Mouse (Mus musculus) urinary bladder, postnatal 10 days (tissue): Measurements from ENCODE around the gene Zfp646.
"Not testable (repeated sequence)": the region's sequence is repeated elsewhere in the genome, so short reads cannot be mapped to it uniquely, and the experiment has no call there.

Source experiments
- DNase-seq: peaks from one replicate; pipeline ENCODE4 v3.0.0; 2022; ENCODE audit warnings: low spot score

Zfp646 gene

DNA sequence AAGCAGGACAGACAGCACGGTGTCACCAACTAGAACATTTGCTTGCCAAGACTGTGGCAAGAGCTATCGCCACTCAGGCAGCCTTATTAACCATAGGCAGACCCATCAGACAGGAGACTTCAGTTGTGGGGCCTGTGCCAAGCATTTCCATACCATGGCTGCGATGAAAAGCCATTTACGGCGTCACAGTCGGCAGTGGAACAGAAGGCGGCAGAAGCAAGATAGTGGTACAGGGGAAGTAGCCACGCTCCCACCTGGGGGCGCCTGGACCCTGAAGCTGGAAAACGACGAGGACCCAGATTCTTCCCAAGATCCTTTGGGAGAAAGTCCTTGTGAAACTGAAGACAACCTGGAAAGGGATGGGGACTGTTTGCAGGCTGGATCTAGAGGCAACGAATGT is 4.4 kb downstream of the Zfp646 start:
- no peak for DNase-seq

DNA sequence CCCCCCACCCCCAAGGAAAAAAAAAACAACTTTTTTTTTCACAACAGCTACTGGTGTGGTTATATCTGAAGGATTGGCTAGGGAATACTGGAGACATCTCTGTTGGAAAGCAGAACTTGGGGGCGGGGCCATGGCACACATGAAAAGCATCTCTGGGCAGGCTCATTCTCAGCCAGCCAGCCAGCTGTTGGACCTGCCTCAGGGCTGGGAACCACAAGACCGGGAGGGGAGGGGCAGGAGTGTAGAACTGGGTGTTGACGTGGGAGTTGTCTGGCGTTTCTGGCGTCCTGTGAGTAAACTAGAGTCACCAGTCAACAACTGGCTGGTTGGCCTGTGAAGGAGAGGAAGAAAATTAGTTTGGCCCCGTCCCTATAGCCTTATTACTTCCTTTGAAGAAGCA is 9.9 kb downstream of the Zfp646 start:
- DNase-seq = no peak

DNA sequence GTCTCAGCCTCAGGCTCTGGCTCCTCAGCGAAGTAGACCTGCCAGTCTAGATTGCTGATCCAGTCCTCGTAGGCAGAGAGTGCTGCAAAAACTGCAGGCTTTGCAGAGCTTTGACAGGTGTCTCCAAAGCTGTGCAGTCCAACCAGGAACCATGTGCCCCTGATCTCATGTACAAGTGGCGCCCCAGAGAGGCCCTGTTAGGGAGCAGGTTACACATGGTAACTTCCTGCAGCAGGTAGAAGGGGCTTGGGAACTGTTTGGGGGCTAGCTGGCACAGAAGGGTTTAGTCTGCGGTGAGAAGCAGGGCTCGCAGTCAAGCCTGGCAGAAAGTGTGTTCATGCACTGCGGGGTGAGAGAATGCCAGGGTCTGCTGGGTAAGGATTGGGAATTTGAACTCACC is 10.5 kb downstream of the Zfp646 start:
- no peak for DNase-seq

DNA sequence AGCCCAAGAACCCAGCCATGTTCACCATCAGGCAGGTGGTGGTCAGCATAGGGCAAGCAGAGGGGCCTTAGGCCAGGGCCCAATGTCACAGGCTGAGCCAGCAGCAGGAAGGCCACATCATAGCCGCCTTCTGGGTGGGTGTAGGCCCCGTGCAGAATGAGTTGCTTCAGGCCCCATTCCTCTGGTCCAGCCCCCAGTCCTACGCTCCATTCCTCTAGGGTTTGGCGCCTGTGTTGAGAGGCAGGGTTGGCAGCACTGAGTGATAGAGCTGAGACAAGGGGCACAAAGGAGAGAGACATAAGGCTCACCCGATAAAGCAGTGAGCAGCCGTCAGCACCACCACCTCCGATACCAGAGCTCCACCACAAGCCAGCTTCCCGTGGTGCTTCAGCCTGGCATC is 11.2 kb downstream of the Zfp646 start:
- DNase-seq = no peak

DNA sequence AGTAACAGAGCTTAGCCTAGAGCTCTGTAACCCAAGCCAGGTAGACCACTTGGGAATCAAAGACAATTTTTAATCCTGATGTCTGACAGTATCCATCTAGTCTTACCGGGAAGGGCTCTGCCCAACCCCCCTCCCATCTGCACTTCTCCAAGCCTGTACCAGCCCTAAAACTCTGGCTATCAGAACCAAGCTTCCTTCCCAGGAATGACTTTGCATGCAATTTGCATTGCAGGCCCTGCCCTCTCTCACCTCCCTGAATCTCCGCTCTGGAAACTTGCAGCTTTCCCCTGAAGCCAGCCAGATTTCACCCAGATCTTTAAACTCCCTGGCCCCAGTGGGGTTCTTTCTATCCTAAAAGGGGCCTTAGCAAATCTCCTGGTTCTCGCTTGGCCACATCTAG is 11.8 kb downstream of the Zfp646 start:
- DNase-seq = no peak

DNA sequence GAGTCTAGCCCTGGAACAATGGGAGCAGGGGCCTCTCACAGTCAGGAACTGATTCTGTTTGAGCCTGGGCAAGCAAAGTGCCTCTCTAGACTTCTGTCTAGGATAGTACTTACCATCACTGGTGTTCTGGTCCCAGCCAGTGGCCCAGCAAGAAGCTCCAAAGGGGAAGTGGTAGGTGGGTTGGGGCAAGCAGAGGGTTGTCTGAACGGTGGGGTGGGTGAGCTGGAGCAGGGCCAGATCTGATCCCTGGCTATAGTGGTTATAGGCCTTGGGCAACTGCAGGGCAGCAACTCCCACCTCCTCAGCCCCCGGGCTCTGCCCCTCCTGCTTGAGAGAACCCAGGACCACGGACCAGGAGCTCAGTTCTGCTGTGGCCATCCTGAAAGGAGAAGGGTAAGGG is 12.8 kb downstream of the Zfp646 start:
- no peak for DNase-seq

DNA sequence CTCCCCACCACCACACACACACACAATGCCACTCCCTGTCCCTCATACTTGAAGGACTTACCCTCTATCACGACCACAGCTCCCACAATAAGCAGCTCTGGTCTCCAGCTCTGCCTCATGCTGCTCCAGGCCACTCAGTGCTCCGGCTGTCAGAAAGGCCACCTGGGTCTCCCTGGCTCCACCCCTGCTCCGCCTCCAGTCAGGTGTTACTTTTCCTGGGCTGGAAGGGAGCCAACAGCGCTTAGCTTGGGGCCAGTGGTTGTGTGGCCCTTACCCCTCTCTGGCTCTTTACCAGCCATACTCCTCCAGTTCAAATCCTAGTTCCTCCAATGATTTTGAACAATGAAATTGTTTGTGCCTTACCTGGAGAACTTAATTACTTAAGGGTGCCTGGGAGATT is 14.8 kb downstream of the Zfp646 start, which contains the start of gene Prss53:
TSS of gene Prss53 (minus strand) at position 173 of the 400 bp plus-strand sequence.
- DNase-seq = no peak

DNA sequence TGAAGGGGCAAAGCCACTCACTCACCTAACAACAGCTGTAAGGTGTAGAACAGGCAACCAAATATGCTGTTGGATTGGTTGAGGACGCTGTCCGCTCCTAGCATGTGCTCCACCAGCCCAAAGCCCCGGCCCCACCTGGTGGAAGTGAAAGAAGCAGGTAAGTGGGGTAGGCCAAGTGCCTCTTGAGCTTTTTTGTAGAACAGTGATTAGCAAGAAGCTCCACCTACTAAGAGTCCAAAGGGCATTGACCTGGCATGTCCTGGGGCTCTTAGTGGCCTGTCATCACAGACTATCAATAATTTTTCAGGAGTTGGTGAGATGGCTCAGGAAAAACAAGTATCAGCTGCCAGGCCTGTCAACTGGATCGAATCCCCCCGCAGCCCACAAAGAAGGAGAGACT is 18.5 kb downstream of the Zfp646 start:
- no peak for DNase-seq

DNA sequence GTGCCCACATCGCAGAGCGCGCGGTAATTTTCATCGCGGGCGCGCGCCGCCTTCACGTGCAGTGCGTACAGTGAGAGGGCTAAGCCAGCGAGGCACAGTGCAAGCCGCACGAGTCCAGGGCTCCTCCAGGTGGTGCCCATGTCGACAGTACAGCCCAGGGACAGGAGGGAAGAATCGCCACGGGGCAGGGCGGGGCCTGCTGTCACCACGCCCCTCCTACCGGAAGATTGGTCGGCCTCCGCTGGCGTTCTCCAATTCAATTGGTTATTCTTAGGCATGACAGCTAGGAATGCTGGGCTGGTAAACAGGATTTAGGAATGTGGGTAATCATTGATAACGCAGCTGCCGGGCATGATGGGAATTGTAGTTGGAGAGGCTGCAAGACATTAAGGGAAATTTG is 19.4 kb downstream of the Zfp646 start, which contains the start of the genes Gm21974 and Vkorc1:
TSS of gene Gm21974 (minus strand) at position 13 of the 400 bp plus-strand sequence.
TSS of gene Vkorc1 (minus strand) at position 176 of the 400 bp plus-strand sequence.
- DNase-seq = peak; percentile 84

DNA sequence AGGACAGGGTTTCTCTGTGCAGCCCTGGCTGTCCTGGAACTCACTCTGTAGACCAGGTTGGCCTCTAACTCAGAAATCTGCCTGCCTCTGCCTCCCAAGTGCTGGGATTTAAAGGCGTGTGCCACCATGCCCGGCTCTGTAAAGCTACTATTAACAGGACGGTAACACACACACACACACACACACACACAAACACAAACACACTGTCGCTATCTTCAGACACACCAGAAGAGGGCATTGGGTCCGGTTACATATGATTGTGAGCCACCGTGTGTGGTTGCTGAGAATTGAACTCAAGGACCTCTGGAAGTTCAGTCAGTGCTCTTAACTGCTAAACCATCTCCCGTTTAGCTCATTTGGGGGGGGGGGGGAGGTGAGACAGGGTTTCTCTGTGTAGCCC is 19.9 kb downstream of the Zfp646 start:
- not testable (repeated sequence) for DNase-seq

DNA sequence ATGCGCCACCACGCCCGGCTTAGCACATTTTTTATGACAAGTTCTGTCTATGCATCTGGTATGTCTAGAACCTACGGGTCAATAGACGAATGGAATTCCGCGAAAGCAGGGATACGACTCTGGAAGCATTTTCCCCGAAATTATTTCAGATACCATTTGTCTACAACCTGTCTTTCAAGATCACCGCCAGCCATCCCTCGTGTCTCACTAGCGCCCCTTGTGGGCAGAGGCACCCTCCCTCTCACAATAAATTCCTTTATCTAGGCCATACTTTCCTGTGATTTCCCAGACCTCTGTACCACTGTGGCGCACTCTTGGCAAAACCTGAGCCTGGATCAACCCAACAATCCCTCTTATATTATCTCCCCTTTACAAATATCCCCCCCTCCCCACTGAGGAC is 20.4 kb downstream of the Zfp646 start:
- DNase-seq = no peak

DNA sequence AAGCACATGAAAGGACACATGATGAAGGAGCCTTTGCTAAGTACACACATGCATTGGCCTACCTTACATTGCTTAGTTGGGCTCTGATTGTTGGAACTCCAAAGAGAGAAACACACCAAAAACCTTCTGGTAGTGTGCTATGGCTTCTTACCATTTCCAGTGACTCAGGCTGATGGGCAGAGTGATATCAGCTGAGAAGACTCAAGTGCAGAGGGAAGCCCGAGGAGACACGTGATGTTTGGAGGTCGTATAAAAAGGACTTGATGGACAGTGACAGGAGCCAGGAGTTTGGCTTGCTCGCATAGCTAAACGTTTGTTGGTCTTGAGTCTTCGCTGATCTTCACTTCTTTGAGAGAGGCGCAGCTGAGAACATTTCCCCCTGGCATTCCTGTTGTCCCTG is 21.5 kb downstream of the Zfp646 start:
- no peak for DNase-seq

DNA sequence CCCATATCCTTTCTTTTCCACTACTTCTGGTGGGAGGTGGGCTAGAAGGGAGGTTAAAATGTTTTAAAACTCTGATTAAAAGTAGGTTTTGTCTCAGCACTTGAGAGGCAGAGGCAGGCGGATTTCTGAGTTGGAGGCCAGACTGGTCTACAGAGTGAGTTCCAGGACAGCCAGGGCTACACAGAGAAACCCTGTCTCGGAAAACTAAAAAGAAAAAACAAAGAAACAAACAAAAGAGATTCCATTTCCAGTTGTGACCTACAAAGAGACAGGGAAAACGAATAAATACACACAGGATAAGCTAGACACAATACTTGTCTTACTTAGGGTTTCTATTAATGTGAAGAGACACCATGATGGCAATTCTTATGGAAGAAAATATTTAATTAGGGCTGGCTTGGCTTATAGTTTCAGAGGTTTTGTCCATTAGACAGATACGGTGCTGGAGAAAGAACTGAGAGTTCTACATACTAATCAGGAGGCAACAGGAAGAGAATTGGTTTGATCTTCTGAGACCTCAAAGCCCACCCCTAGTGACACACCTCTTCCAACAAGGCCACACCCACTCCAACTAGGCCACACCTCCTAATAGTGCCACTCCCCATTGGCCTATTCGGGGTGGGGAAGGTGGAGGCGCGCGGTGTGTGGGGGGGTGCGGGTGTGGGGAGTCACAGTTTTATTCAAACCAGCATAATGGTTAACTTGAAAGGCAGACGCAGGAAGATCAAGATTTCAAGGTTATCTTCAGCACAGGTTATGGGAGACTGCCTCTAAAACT is 22.3 kb downstream of the Zfp646 start:
- no peak for DNase-seq

DNA sequence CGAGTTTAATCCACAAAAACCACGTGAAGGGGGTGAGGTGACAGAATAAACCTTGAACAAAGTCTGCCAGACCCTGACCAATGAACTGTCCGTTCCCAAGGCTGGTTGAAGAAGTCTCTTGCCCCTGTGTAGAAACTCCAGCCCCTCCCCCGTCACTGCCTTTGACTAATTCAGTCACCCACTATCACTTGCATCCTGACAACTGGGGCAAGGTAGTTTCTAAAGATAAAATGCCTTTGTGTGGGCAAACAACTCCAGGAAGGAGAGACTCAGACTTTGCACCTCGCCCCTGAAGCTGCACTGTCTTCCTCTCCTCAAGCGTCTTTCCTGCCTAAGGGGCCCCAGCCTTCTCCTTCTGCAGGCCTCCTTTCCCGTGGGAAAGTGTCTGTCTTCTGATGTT is 24.0 kb downstream of the Zfp646 start:
- DNase-seq = no peak

DNA sequence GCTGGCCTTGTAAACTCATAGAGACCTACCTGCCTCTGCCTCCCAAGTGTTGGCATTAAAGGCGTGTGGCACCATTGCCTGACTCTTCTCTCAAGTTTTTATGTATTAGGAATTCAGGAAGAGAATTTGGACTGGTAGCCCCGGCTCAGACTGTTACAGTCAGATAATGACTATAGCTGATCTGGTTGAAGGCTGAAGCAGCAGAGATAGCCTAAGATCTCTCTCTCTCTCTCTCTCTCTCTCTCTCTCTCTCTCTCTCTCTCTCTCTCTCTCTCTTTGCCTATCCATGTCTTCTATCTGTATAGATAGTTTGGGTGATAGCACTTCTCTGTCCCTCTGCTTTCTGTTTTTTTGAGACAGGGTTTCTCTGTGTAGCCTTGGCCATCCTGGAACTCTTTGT is 25.8 kb downstream of the Zfp646 start:
- no peak for DNase-seq

DNA sequence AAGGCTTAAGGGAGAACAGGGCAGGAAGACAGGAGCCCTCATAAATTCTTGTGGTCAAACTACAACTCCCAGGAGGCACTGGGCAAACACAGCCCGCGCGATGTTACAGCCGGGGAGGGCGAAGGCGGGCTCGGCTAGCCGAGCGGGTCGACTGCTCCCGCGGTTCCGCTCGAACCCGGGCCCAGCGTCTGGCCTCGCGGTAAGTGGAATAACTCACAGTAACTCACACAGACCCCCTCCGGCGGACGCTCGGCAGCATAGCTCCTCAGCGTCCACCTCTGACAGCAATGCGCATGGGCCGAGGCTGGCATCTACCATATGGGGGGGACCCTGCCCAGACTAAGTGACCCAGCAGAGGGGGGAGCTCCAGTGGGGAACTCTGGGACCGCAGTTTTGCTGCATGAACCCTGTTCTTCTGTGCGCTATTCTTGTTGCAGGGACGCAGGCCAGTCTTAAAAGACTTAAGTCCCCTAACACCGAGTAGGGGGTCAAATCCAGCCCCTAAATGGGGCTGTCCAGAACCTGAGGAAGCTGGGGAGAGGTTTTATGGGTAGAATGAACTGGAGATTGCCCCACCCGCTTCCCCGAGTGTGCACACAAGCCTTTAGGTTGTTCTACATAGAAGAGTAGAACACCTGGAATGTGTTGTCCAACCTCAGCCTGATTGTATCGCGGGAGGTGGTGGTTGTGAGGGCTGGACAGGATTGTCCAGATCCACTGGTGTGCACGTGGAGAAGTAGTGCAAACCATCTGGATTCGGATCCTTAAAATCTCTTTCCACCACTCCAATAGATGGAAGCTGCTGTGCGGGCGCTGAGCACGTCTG is 28.2 kb downstream of the Zfp646 start, which contains the start of gene Bckdk:
TSS of gene Bckdk (plus strand) at position 112 of the 826 bp plus-strand sequence.
- peak; percentile 33 for DNase-seq

DNA sequence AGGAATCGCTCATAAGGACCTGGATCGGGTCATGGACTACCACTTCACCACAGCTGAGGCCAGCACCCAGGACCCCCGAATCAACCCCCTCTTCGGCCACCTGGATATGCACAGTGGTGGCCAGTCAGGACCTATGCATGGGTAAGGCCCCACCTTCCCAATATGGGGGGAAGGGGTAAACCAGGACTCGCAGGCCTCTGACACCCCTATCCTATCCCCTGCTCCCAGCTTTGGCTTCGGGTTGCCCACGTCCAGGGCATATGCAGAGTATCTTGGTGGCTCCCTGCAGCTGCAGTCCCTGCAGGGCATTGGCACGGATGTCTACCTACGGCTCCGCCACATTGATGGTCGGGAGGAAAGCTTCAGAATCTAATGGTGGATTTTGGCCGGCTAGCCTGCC is 31.9 kb downstream of the Zfp646 start:
- DNase-seq = no peak

DNA sequence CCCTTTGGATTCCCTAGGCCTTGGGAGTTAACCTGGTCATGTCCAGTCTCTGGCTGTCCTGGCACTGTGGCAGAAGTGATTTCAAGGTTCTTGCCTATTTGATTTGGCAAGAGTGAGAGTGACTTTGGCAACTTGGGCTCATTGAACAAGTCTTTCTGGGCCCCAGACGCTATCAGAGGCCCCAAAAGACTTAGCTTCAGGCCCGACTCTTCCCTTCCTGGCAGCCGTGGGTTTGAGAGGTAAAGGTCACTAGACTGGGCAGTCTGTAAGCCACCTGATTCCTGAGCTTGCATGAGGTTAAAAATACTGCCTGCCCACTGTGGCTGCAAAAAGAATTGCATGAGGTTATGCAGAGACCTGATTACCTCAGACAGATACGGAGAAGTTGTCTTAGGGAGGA is 32.6 kb downstream of the Zfp646 start:
- DNase-seq = no peak

DNA sequence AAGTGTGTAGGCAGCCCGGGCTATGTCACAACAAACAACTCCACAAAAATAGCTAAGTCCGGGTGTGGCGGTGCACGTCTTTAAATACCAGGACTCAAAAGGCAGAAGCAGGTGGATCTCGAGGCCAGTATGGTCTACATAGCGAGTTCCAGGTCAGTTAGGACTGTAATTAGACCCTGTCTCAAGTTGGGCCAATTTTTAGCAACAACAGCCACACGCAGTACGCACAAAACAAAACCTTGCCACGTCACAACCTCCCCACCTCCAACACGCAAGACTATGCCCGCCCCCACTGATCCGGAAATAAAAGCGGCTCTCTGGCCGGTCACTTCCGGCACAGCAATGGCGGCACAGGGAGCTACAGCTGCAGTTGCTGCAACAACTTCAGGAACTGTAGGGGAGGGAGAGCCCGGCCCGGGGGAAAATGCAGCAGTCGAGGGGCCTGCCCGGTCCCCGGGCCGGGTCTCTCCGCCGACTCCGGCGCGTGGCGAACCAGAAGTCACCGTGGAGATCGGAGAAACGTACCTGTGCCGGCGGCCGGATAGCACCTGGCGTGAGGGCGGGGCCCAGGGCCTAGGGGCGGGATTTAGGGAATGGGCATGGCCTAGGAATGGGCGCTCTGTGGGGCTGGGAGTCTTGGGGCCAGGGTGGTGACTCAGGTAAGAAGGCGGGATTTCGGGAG is 36.3 kb downstream of the Zfp646 start, which contains the start of gene Kat8:
TSS of gene Kat8 (plus strand) at position 327 of the 682 bp plus-strand sequence.
- peak; percentile 47 for DNase-seq

DNA sequence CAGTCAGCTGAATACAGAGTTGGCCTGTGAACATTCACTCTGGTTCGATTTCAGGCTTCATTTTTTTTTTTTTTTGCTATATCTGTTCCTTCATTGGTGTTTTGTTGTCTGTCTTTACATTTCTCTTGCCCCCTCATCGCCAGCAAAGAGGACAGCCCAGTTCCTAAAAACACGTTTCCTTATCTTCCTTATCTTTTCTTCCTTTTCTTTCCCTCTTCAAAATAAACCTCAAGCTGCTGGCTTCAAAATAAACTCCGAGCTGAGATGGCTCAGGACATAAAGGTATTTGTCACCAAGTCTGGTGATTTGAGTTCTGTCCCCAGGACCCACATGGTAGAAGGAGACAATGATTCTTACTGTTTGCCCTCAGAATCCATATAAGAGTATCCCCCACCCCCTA is 36.9 kb downstream of the Zfp646 start:
- DNase-seq = no peak

DNA sequence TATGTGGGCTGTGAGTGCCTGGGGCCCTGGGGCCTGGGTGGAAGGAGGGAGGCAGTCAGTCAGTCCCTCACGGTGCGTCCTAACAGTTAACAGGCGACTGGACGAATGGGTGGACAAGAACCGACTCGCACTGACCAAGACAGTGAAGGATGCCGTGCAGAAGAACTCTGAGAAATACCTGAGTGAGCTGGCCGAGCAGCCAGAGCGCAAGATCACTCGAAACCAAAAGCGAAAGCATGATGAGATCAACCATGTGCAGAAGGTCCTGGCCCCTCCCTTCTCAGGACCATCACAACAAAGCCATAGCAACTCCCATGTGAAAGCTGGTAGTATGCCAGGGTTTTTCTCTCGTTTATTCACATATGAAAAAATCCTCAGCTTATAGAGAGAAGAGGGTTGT is 39.3 kb downstream of the Zfp646 start:
- no peak for DNase-seq

DNA sequence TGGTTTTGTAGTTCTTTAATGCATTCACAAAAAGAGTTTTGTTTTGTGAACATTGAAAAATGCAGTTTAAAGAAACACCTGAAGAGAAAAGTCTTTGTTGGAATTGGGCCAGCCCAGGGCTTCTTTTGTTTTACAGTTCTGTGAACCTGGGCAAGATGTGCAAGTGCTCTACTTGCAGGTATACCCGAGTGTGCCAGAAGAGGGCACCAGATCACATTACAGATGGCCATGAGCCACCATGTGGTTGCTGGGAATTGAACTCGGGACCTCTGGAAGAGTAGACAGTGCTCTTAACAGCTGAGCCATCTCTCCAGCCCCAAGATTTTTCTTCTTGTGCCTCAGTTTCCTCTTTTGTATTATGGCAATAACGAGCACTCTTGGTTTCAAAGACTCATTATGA is 42.2 kb downstream of the Zfp646 start:
- no peak for DNase-seq
